Mouse (Mus musculus): ENCODE data around the gene Olfr748. TPM values are rescaled to one million over a fixed set of nuclear protein-coding genes. Genes with fewer than 3 reads are reported as not detected.
"Not testable (repeated sequence)": the region's sequence is repeated elsewhere in the genome, so short reads cannot be mapped to it uniquely, and the experiment has no call there.

Gene Olfr748
- not detected in 2 replicates for total RNA-seq (2012; rRNA removed)

GRCm38 (mm10) chr14:50707073-50707472 lies at the start of gene Olfr748:
Gene Olfr748 (plus strand): TSS chr14:50707373.
- no peaks in the 10 kb centered on the region for H3K36me3 ChIP-seq (ENCODE audit: control insufficient read depth, insufficient read depth, low read length, poor library complexity, severe bottlenecking)
- DNase-seq (ENCODE audit: low read depth, low spot score) = no peak
- TF ChIP-seq MAFK (IDR thresholded peaks at IDR 0.05; ENCODE audit: insufficient read depth, low read depth, low read length) = no peak
- TF ChIP-seq HCFC1 (IDR thresholded peaks at IDR 0.05; ENCODE audit: borderline replicate concordance, insufficient read depth, low read length) = no peak
- no peak for TF ChIP-seq ZC3H11A (IDR thresholded peaks at IDR 0.05; ENCODE audit: borderline replicate concordance, low read depth, low read length)
- no peak for TF ChIP-seq ZNF384 (IDR thresholded peaks at IDR 0.05; ENCODE audit: low read depth, low read length)
- TF ChIP-seq CHD2 (IDR thresholded peaks at IDR 0.05; ENCODE audit: low read depth, low read length) = no peak
- H3K9me3 ChIP-seq (ENCODE audit: control insufficient read depth, insufficient read depth, low read depth, low read length) = no peaks in the 10 kb centered on the region
- H3K4me3 ChIP-seq (ENCODE audit: insufficient read depth in 1 of 2, low read depth in 1 of 2, low read length in 2 of 2, poor library complexity in 1 of 2, severe bottlenecking in 1 of 2) = no peak within 1 kb of the TSS
- H3K9ac ChIP-seq (ENCODE audit: insufficient read depth, low read depth, low read length, poor library complexity, severe bottlenecking) = no peak within 1 kb of the TSS
- in situ Hi-C loops (cut with MboI; ENCODE audit: low sequenced_read_pairs in 2 of 2, unreplicated experiment in 2 of 2) = no loop called here
- no peaks in the 10 kb centered on the region for H3K4me1 ChIP-seq (ENCODE audit: control insufficient read depth in 2 of 2, insufficient read depth in 2 of 2, low read length in 2 of 2, poor library complexity in 1 of 2)
- no peak within 1 kb of the TSS for H3K27ac ChIP-seq (ENCODE audit: insufficient read depth, low read depth, low read length, poor library complexity, severe bottlenecking)

GRCm38 (mm10) chr14:50693106-50693505 lies 14.1 kb upstream of the Olfr748 start, which contains the start of gene Olfr747:
Gene Olfr747 (minus strand): TSS chr14:50693206.
- no peaks in the 10 kb centered on the region for H3K9me3 ChIP-seq (ENCODE audit: control insufficient read depth, insufficient read depth, low read depth, low read length)
- no peak within 1 kb of the TSS for H3K9ac ChIP-seq (ENCODE audit: insufficient read depth, low read depth, low read length, poor library complexity, severe bottlenecking)

GRCm38 (mm10) chr14:50719875-50720274 lies 12.7 kb downstream of the Olfr748 start:
- H3K27ac ChIP-seq (ENCODE audit: insufficient read depth, low read depth, low read length, poor library complexity, severe bottlenecking); H3K36me3 ChIP-seq (ENCODE audit: control insufficient read depth, insufficient read depth, low read length, poor library complexity, severe bottlenecking); H3K9ac ChIP-seq (ENCODE audit: insufficient read depth, low read depth, low read length, poor library complexity, severe bottlenecking); H3K4me1 ChIP-seq (ENCODE audit: control insufficient read depth in 2 of 2, insufficient read depth in 2 of 2, low read length in 2 of 2, poor library complexity in 1 of 2); DNase-seq (ENCODE audit: low read depth, low spot score); in situ Hi-C loops (cut with MboI; ENCODE audit: low sequenced_read_pairs in 2 of 2, unreplicated experiment in 2 of 2); H3K9me3 ChIP-seq (ENCODE audit: control insufficient read depth, insufficient read depth, low read depth, low read length); H3K4me3 ChIP-seq (ENCODE audit: insufficient read depth in 1 of 2, low read depth in 1 of 2, low read length in 2 of 2, poor library complexity in 1 of 2, severe bottlenecking in 1 of 2): not testable (repeated sequence)

More at GRCm38 (mm10) chr14:50693106-50693505, 14.1 kb upstream of the Olfr748 start, which contains the start of gene Olfr747:
- H3K36me3 ChIP-seq (ENCODE audit: control insufficient read depth, insufficient read depth, low read length, poor library complexity, severe bottlenecking) = no peaks in the 10 kb centered on the region
- H3K4me3 ChIP-seq (ENCODE audit: insufficient read depth in 1 of 2, low read depth in 1 of 2, low read length in 2 of 2, poor library complexity in 1 of 2, severe bottlenecking in 1 of 2) = no peak within 1 kb of the TSS
- in situ Hi-C loops (cut with MboI; ENCODE audit: low sequenced_read_pairs in 2 of 2, unreplicated experiment in 2 of 2) = no loop called here
- H3K27ac ChIP-seq (ENCODE audit: insufficient read depth, low read depth, low read length, poor library complexity, severe bottlenecking) = no peak within 1 kb of the TSS
- DNase-seq (ENCODE audit: low read depth, low spot score) = no peak
- H3K4me1 ChIP-seq (ENCODE audit: control insufficient read depth in 2 of 2, insufficient read depth in 2 of 2, low read length in 2 of 2, poor library complexity in 1 of 2) = no peaks in the 10 kb centered on the region
- no peak for TF ChIP-seq MAFK (IDR thresholded peaks at IDR 0.05; ENCODE audit: insufficient read depth, low read depth, low read length)

- H3K9me3 ChIP-seq (ENCODE audit: control insufficient read depth, insufficient read depth, low read depth, low read length); DNase-seq (ENCODE audit: low read depth, low spot score); H3K36me3 ChIP-seq (ENCODE audit: control insufficient read depth, insufficient read depth, low read length, poor library complexity, severe bottlenecking); H3K9ac ChIP-seq (ENCODE audit: insufficient read depth, low read depth, low read length, poor library complexity, severe bottlenecking); in situ Hi-C loops (cut with MboI; ENCODE audit: low sequenced_read_pairs in 2 of 2, unreplicated experiment in 2 of 2); H3K27ac ChIP-seq (ENCODE audit: insufficient read depth, low read depth, low read length, poor library complexity, severe bottlenecking); H3K4me1 ChIP-seq (ENCODE audit: control insufficient read depth in 2 of 2, insufficient read depth in 2 of 2, low read length in 2 of 2, poor library complexity in 1 of 2); H3K4me3 ChIP-seq (ENCODE audit: insufficient read depth in 1 of 2, low read depth in 1 of 2, low read length in 2 of 2, poor library complexity in 1 of 2, severe bottlenecking in 1 of 2): not testable (repeated sequence)
These were observed 15.2 kb downstream of the Olfr748 start for GRCm38 (mm10) chr14:50722371-50722770.

- DNase-seq (ENCODE audit: low read depth, low spot score) = no peak
- no peaks in the 10 kb centered on the region; the same call in 1 of the 2 replicates for H3K9me3 ChIP-seq (ENCODE audit: control insufficient read depth, insufficient read depth, low read depth, low read length)
- no peak overlapping the region for H3K4me3 ChIP-seq (ENCODE audit: insufficient read depth in 1 of 2, low read depth in 1 of 2, low read length in 2 of 2, poor library complexity in 1 of 2, severe bottlenecking in 1 of 2)
- no peaks in the 10 kb centered on the region for H3K4me1 ChIP-seq (ENCODE audit: control insufficient read depth in 2 of 2, insufficient read depth in 2 of 2, low read length in 2 of 2, poor library complexity in 1 of 2)
- H3K9ac ChIP-seq (ENCODE audit: insufficient read depth, low read depth, low read length, poor library complexity, severe bottlenecking) = no peak overlapping the region
- in situ Hi-C loops (cut with MboI; ENCODE audit: low sequenced_read_pairs in 2 of 2, unreplicated experiment in 2 of 2) = loop anchor here in 1 of 2 experiments (25.0 kb wide), 1 partner anchor 103 kb away; the partner anchor contains the start of genes Olfr745 and Olfr746
- H3K36me3 ChIP-seq (ENCODE audit: control insufficient read depth, insufficient read depth, low read length, poor library complexity, severe bottlenecking) = no peaks in the 10 kb centered on the region
- H3K27ac ChIP-seq (ENCODE audit: insufficient read depth, low read depth, low read length, poor library complexity, severe bottlenecking) = no peak overlapping the region
- TF ChIP-seq ZNF384 (IDR thresholded peaks at IDR 0.05; ENCODE audit: low read depth, low read length) (no peak), CHD2 (IDR thresholded peaks at IDR 0.05; ENCODE audit: low read depth, low read length) (no peak), ZC3H11A (IDR thresholded peaks at IDR 0.05; ENCODE audit: borderline replicate concordance, low read depth, low read length) (no peak), MAFK (IDR thresholded peaks at IDR 0.05; ENCODE audit: insufficient read depth, low read depth, low read length) (no peak)
These were observed 33.2 kb downstream of the Olfr748 start for GRCm38 (mm10) chr14:50740334-50740733.
